Mouse (Mus musculus) olfactory bulb, adult 2 months (tissue): ENCODE measurements around the gene Cd302.

Experiments
- CTCF ChIP-seq: fragments of 200-500 bp; IDR thresholded peaks from 2 replicates; pipeline ENCODE4 v1.5.1; 2012; ENCODE audit warnings: low read depth, mild to moderate bottlenecking, low read length, moderate library complexity; ENCODE audit not compliant: insufficient read depth
- POLR2A ChIP-seq: fragments of 200-500 bp; IDR thresholded peaks from 2 replicates; pipeline ENCODE4 v1.6.1; 2012; ENCODE audit warnings: mild to moderate bottlenecking, low read depth, low read length, moderate library complexity; ENCODE audit not compliant: insufficient read depth

DNA sequence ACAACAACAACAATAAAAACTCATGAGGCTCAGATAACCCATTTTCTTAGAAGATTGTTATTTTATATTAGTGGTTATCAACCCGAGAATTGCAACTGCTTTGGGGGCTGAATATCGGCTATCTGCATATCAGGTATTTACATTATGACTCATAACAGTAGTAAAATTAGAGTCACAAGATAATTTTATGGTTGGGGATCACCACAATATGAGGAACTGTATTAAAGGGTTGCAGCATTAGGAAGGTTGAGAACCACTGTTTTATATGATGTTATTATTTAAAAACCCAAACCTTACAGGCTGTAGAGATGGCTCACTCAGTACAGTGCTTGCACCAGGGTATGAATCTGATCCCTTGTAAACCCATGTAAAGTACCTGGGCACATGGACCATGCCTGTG is 15.0 kb upstream of the Cd302 start:
- TF ChIP-seq POLR2A (no peak), CTCF (no peak)
